Mouse (Mus musculus) olfactory bulb, adult 2 months (tissue): ENCODE measurements around the gene Ntn3.

Experiments
- CTCF ChIP-seq: fragments of 200-500 bp; IDR thresholded peaks from 2 replicates; pipeline ENCODE4 v1.5.1; 2012; ENCODE audit warnings: low read depth, mild to moderate bottlenecking, low read length, moderate library complexity; ENCODE audit not compliant: insufficient read depth
- POLR2A ChIP-seq: fragments of 200-500 bp; IDR thresholded peaks from 2 replicates; pipeline ENCODE4 v1.6.1; 2012; ENCODE audit warnings: mild to moderate bottlenecking, low read depth, low read length, moderate library complexity; ENCODE audit not compliant: insufficient read depth

GRCm38 (mm10) chr17:24216836-24217235 lies 7.5 kb upstream of the Ntn3 start:
- no peak for TF ChIP-seq CTCF
- TF ChIP-seq POLR2A, result no peak
